Mouse (Mus musculus): Measurements from ENCODE around the gene Csnk1d.

The Csnk1d gene

DNA sequence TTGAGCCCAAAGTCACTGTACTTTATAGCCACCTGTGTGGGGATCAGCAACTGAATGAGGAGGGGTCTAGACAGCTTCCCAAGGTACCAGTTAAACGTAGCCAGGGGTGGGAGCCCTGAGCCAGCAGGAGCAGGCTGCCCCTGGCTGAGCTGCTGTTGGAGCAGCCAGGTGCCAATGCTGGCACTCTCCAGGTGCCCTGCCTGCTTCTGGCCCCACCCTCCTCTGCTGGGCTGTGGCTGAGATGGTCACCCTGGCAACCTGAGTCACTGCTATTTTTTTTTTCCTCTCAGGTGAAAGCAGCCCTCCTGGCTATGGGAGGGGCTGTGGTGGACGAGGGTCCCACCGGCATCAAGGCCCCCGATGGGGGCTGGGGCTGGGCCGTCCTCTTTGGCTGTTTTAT lies 36.2 kb downstream of the Csnk1d start:
- in situ Hi-C loops (cut with MseI, MboI): no loop called here

- in situ Hi-C loops (cut with MseI, MboI): no loop called here
Observed at GRCm38 (mm10) chr11:120951731-120952730, 39.1 kb downstream of the Csnk1d start.

DNA sequence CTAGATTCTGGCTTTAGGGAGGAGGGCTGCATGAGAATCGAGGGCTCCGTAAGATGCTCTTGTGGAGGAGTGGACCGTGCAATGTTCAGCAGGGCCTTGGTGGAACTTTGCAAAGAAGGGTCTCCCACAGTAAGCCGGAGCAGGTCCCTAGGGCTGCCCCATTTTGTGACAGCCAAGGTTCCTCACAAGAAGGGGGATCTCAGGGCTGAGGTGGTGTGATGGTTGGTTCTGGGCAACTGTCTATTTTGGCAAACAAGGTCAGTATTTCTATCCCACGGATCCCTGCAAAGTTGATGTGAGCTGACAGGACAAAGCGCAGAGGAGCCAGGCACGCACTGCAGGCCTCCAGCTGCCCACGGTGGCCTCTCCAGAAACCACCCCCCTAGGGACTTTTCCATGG lies 39.9 kb downstream of the Csnk1d start:
- in situ Hi-C loops (cut with MseI, MboI): no loop called here

DNA sequence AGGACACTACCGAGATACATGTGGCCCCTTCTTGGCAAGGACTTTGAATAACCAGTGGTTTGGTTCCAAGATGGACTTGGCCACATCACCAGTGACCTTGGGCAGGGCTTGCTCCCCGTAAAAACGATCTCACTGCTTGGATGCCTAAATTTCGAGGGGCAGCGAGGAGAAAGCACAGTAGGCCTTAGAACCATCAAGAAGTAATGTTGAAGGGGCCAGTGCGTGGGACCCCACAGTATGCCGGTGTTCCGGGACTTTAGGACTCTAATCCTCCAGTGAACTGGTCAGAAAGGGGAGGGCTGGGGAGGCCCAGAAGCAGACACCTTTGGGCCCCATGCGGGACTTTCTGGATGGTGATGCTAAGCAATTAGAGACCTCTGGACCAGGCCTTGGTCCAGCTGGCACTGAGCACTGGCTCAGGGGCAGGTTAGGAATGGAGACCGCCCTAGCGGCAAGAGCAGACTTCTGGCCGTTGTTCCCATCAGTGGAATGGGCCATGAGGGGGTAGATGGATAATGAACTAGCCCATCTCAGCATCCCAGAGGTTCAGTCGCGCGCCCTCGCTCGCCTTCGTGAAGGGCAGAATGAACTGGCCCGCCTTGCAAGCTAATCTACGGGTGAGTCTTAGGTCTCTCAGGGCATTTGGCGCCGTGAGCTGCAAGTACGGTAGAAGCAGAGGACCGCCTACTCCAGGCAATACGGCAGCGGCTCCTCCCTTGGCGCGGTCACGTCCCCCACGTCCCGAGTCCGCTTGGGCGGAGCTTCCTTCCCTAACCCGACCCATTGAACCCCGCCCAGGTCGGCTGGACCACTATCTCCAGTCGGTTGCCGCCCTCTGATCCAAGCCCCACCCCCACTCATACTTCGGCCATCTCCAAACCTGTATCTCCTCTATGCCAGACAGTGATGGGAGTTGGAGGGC lies 40.6 kb downstream of the Csnk1d start:
- in situ Hi-C loops (cut with MseI, MboI): no loop called here

GRCm38 (mm10) chr11:120949863-120950262 lies 41.3 kb downstream of the Csnk1d start:
- in situ Hi-C loops (cut with MseI, MboI): no loop called here

DNA sequence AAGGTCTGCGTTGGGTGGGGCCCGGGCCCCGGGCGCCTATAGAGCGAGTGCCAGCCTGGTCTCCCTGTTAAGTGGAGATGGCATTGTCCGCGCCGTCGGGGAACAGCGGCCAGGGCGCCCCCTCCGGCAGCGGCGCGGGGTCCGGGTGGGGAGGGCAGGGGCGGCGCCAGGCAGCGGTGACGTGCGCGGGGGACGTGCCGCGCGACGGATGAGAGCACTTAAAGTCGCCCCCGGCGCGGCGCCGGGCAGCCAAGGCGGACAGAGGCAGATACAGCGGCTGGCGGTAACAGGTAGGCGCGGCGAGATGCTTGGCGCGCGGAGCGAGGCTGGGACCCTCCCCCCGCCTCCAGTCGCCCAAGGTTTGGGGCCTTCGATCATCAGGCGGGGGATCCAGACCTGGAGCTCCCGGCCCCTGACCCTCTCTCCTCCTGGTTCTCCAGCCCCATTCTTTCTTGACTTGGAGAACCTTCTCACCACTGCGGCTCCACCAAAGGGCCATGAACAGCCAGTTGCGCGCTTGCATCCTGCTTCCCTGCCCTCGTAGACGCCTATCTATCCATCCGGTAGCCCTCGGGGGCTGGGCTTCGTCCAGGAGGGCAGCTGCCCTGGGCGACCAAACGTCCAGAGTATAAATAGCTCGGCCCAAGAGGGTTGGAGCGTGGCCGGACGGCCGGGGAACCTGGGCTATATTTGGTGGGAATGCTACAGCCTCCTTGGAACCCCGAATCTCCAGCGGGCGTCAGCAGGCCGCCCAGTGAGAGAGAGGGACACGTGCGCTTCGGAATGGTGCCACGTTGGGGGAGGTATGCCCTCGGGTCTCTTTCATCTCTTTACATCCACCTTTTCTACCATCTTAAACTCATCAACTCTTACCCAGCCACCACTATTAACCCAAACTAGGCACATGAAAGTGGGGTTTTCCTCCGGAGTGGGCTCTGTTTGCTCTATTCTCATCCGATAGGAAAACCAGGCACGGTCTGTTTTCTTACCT lies 42.0 kb downstream of the Csnk1d start:
- in situ Hi-C loops (cut with MseI, MboI): no loop called here

- in situ Hi-C loops (cut with MseI, MboI): no loop called here
Observed at GRCm38 (mm10) chr11:120948328-120948727, 42.8 kb downstream of the Csnk1d start, which contains the start of gene Slc16a3. Slc16a3 (plus strand) TSS chr11:120948480.

GRCm38 (mm10) chr11:120945926-120946325 lies 45.2 kb downstream of the Csnk1d start:
- in situ Hi-C loops (cut with MseI, MboI): no loop called here

GRCm38 (mm10) chr11:120945266-120945665 lies 45.9 kb downstream of the Csnk1d start:
- in situ Hi-C loops (cut with MseI, MboI): no loop called here

GRCm38 (mm10) chr11:120940959-120941358 lies 50.2 kb downstream of the Csnk1d start:
- in situ Hi-C loops (cut with MseI, MboI): no loop called here

DNA sequence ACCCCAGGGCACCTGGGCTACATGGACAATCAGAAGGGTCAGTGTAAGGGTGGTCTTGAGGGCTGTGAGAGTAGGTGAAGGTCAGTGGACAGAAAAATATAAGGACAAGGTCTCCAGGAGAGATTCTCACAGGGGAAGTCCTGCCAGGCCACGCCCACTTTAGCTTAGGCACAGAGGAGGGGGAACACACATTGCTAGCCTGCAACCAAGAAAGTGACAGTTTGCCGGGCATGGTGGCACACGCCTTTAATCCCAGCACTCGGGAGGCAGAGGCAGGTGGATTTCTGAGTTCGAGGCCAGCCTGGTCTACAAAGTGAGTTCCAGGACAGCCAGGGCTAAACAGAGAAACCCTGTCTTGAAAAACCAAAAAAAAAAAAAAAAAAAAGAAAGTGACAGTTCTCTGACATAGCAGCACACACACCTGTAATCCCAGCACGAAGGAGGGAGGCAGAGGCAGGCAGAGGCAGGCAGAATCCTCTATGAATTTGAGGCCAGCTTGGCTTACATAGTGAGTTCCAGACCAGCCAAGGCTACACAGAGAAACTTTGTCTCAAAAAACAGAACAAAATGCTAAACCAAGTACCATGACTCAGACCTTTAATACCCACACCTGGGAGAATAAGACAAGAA lies 51.3 kb downstream of the Csnk1d start:
- in situ Hi-C loops (cut with MseI, MboI): no loop called here

GRCm38 (mm10) chr11:120938795-120939194 lies 52.3 kb downstream of the Csnk1d start:
- in situ Hi-C loops (cut with MseI, MboI): no loop called here

DNA sequence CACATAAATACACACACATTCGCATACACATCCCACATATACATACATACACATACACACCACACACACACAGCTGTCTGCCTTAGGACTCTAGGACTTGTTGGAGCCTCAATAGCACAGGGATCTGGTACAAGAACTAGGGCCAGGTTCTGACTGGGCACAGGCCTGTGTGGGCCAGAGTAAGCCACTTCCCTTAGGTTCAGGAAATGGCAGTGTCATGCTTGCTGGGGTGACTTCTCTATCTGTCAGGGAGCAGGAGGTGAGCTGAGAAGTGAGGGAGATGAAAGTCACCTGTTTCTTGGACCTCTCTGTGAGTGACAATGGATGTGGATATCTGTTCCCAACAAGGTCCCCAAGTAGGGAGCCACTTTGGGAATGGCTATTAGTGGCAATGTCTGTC lies 53.2 kb downstream of the Csnk1d start:
- in situ Hi-C loops (cut with MseI, MboI): no loop called here

- in situ Hi-C loops (cut with MseI, MboI): no loop called here
Observed at GRCm38 (mm10) chr11:120932564-120933398, 58.3 kb downstream of the Csnk1d start, which contains the start of gene Ccdc57. Ccdc57 (minus strand) TSS chr11:120932872.

- in situ Hi-C loops (cut with MseI, MboI): no loop called here
Observed at GRCm38 (mm10) chr11:120931479-120931878, 59.7 kb downstream of the Csnk1d start.

DNA sequence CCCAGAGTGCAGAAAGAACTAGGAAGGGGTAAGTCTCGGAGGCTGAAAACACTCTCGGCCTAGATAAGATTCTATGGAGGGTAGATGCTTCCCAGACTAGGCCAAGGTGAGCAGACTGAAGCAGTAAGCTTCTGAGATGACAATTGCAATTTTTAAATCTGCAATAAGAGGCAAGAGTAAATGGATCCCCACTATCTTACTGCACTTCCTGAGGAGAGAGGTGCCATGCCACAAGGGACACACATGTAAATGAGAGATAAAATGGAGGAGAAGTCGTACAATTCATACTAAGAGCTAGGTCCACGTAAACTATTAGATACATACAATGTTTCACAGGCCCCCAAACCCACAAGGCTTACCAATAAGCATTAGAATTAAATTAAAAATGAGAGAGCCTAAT lies 62.7 kb downstream of the Csnk1d start:
- in situ Hi-C loops (cut with MseI, MboI): no loop called here

- in situ Hi-C loops (cut with MseI, MboI): no loop called here
Observed at GRCm38 (mm10) chr11:120922528-120922927, 68.6 kb downstream of the Csnk1d start.

- in situ Hi-C loops (cut with MseI, MboI): no loop called here
Observed at GRCm38 (mm10) chr11:120917756-120918155, 73.4 kb downstream of the Csnk1d start.

DNA sequence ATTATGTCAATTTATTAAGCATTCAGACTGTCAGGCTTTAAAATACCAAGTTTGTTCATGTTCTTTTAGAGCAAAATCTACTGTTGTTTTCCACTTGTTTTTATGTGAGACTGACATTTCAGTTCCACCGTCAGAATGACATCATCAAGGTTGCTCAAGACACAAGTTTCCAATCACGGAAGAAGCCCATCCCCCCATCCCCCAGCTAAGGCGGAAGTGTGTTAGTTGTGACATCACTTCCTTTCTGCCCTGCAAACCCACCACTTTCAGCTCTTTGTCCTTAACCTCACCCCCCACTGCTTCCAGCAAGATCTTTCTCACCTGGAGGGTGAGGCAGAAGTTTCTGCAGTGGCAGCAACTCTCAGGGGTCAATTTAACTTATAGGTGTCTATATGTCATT lies 74.7 kb downstream of the Csnk1d start:
- in situ Hi-C loops (cut with MseI, MboI): no loop called here

All from mouse trophoblast stem cell (cell line).